Mouse (Mus musculus) ES-Bruce4 (cell line): ENCODE measurements around the gene Fndc8. TPM values are rescaled to one million over a fixed set of nuclear protein-coding genes. Genes with fewer than 3 reads are reported as not detected.
A peak's percentile ranks its signal among the peaks of the same experiment; 100 is the strongest.
"Not testable (repeated sequence)": the region's sequence is repeated elsewhere in the genome, so short reads cannot be mapped to it uniquely, and the experiment has no call there.

Experiments used
- H3K27ac ChIP-seq: 2 replicates; pipeline ENCODE4 v1.5.1; 2012; ENCODE audit warnings: low read length, inconsistent platforms; ENCODE audit not compliant: insufficient read depth
- H3K27me3 ChIP-seq: 2 replicates; pipeline ENCODE4 v1.6.1; 2012; ENCODE audit warnings: mild to moderate bottlenecking, low read length, inconsistent platforms; ENCODE audit not compliant: control insufficient read depth, poor library complexity, insufficient read depth, severe bottlenecking
- H3K36me3 ChIP-seq: 2 replicates; pipeline ENCODE4 v1.6.1; 2012; ENCODE audit warnings: inconsistent platforms, mild to moderate bottlenecking, low read length, moderate library complexity; ENCODE audit not compliant: control insufficient read depth, poor library complexity, insufficient read depth, severe bottlenecking
- H3K4me1 ChIP-seq: one replicate; pipeline ENCODE4 v1.8.1; 2011; ENCODE audit warnings: low read length; ENCODE audit not compliant: control insufficient read depth, insufficient read depth
- H3K4me3 ChIP-seq: 2 replicates; pipeline ENCODE4 v1.5.1; 2011; ENCODE audit warnings: low read depth, mild to moderate bottlenecking, low read length
- H3K9ac ChIP-seq: 2 replicates; pipeline ENCODE4 v1.6.1; 2012; ENCODE audit warnings: low read depth, mild to moderate bottlenecking, inconsistent platforms; ENCODE audit not compliant: poor library complexity, severe bottlenecking
- H3K9me3 ChIP-seq: replicated peaks from 2 replicates; pipeline ENCODE4 v1.6.1; 2012; ENCODE audit warnings: mild to moderate bottlenecking, low read length, inconsistent platforms; ENCODE audit not compliant: control insufficient read depth, poor library complexity, insufficient read depth, severe bottlenecking
- CTCF ChIP-seq: IDR thresholded peaks from one replicate; pipeline ENCODE4 v1.8.1; 2011; ENCODE audit warnings: low read depth, low read length
- EP300 ChIP-seq: IDR thresholded peaks from 2 replicates; pipeline ENCODE4 v1.6.1; 2011; ENCODE audit warnings: low read depth, low read length; ENCODE audit not compliant: insufficient read depth
- POLR2A ChIP-seq: IDR thresholded peaks from one replicate; pipeline ENCODE4 v1.8.1; 2011; ENCODE audit warnings: low read length; ENCODE audit not compliant: insufficient read depth
- polyA plus RNA-seq: library from polyadenylated mRNA; stranded (reverse); fragments of >200 nt; gene quantifications from 2 replicates; pipeline ENCODE4 v1.2.4, GENCODE M21; 2011; ENCODE audit warnings: low read depth; ENCODE audit not compliant: missing spikeins, insufficient read depth, insufficient read length

Gene Fndc8
- polyA plus RNA-seq, 1 experiment: not detected

DNA sequence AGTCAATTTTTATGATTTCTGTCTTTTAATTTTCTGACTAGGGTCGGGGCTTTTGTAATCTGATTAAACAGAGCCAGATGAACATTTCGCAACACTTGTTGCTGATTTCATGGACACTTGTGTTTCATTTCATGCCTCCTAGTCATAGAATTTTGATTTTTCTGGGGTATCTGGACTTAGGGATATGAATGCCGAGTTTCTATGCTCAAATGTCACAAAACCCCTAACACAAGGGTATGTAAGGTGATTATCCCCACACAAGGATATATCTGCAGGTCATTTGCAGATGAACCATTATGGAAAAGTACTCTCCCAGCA lies 37.7 kb downstream of the Fndc8 start:
- TF ChIP-seq POLR2A: no peak
- no peak for TF ChIP-seq CTCF
- TF ChIP-seq EP300: no peak
- Histone ChIP-seq H3K36me3 (no peaks in the 10 kb centered on the region), H3K4me3 (no peak overlapping the region), H3K4me1 (no peaks in the 10 kb centered on the region), H3K9ac (no peak overlapping the region), H3K27ac (no peak overlapping the region), H3K27me3 (peaks cover 37% of the 10 kb centered on the region), H3K9me3 (no peaks in the 10 kb centered on the region)

DNA sequence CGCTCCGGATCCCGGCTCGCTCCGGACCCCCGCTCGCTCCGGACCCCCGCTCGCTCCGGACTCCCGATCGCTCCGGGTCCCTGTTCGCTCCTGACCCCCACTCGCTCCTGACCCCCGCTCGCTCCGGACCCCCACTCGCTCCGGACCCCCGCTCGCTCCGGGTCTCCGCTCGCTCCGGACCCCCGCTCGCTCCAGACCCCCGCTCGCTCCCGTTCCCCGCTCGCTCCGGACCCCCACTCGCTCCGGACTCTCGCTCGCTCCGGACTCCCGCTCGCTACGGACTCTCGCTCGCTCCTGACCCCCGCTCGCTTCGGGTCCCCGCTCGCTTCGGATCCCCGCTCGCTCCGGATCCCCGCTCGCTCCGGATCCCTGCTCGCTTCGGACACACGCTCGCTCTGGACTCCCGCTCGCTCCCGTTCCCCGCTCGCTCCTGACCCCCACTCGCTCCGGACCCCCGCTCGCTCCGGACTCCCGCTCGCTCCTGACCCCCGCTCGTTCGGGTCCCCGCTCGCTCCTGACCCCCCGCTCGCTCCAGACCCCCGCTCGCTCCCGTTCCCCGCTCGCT lies 38.5 kb downstream of the Fndc8 start:
- not testable (repeated sequence) for H3K36me3 ChIP-seq, H3K27ac ChIP-seq, H3K4me1 ChIP-seq, H3K9me3 ChIP-seq
- peaks cover 43% of the 10 kb centered on the region for H3K27me3 ChIP-seq
- H3K4me3 ChIP-seq: 0 out of 2 replicates have a peak overlapping the region, but pooled peaks have one; percentile 30
- peak overlapping the region; percentile 84 for H3K9ac ChIP-seq

DNA sequence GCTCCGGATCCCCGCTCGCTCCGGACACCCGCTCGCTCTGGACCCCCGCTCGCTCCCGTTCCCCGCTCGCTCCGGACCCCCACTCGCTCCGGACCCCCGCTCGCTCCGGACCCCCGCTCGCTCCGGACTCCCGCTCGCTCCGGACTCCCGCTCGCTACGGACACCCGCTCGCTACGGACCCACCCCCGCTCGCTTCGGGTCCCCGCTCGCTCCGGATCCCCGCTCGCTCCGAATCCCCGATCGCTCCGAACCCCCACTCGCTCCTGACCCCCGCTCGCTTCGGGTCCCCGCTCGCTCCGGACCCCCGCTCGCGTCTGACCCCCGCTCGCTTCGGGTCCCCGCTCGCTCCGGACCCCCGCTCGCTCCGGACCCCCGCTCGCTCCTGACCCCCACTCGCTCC lies 39.2 kb downstream of the Fndc8 start:
- Histone ChIP-seq H3K9ac (peak overlapping the region; percentile 84), H3K27me3 (peaks cover 44% of the 10 kb centered on the region), H3K4me3 (0 out of 2 replicates have a peak overlapping the region, but pooled peaks have one; percentile 19)
- not testable (repeated sequence) for H3K9me3 ChIP-seq, H3K36me3 ChIP-seq, H3K27ac ChIP-seq, H3K4me1 ChIP-seq

DNA sequence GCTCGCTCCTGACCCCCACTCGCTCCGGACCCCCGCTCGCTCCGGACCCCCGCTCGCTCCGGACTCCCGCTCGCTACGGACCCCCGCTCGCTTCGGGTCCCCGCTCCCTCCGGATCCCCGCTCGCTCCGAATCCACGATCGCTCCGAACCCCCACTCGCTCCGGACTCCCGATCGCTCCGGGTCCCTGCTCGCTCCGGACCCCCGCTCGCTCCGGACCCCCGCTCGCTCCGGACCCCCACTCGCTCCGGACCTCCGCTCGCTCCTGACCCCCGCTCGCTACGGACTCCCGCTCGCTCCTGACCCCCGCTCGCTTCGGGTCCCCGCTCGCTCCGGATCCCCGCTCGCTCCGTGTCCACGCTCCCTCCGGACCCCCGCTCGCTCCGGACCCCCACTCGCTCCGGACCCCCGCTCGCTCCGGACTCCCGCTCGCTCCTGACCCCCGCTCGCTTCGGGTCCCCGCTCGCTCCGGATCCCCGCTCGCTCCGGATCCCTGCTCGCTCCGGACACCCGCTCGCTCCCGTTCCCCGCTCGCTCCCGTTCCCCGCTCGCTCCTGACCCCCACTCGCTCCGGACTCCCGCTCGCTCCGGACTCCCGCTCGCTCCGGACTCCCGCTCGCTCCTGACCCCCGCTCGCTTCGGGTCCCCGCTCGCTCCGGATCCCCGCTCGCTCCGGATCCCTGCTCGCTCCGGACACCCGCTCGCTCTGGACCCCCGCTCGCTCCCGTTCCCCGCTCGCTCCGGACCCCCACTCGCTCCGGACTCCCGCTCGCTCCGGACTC lies 39.9 kb downstream of the Fndc8 start:
- H3K9ac ChIP-seq: peak overlapping the region; percentile 84
- peak overlapping the region; percentile 35 for H3K4me3 ChIP-seq
- H3K4me1 ChIP-seq, H3K36me3 ChIP-seq, H3K27ac ChIP-seq, H3K9me3 ChIP-seq: not testable (repeated sequence)
- peaks cover 44% of the 10 kb centered on the region for H3K27me3 ChIP-seq

DNA sequence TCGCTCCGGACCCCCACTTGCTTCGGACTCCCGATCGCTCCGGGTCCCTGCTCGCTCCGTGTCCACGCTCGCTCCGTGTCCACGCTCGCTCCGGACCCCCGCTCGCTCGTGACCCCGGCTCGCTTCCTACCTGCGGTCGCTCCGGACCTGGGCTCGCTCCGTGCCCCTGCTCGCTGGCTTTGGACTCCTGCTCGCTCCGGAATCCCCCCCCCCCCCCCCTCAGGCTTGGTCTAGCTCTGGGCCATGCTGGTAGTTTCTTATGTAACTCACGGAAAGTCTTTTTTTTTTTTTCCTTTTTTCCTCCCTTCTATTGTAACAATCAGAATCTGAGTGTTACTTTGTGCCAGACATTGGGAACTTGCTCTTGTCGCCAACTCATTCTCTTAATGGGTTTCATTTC lies 41.3 kb downstream of the Fndc8 start:
- TF ChIP-seq POLR2A (no peak), EP300 (no peak), CTCF (no peak)
- H3K9me3 ChIP-seq: no peaks in the 10 kb centered on the region
- H3K4me1 ChIP-seq: no peaks in the 10 kb centered on the region
- peak overlapping the region; percentile 68 for H3K9ac ChIP-seq
- peak overlapping the region; percentile 36 for H3K4me3 ChIP-seq
- no peak overlapping the region for H3K27ac ChIP-seq
- H3K36me3 ChIP-seq: no peaks in the 10 kb centered on the region
- peaks cover 44% of the 10 kb centered on the region for H3K27me3 ChIP-seq

DNA sequence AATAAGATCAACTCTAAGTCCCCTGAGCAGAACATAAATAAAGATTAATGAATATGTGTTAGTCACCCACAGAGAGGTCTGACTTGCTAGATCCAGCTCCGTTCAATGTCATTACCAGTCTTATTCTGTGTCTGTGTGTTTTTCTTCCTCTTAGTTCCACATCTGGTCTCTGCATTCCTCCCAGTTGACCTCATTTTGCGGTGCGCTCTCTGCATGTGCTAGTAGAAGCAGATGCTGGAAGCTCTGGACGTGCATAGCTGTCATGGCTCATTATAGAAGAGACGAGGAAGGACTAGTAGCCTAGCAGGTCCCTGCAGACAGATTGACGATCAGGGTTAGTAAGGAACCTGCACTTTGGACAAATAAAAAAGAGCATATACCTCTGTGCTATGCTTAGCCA lies 51.4 kb downstream of the Fndc8 start:
- TF ChIP-seq POLR2A (no peak), CTCF (no peak), EP300 (no peak)
- no peak overlapping the region for H3K4me3 ChIP-seq
- H3K27ac ChIP-seq: no peak overlapping the region
- H3K9ac ChIP-seq: no peak overlapping the region
- no peaks in the 10 kb centered on the region for H3K27me3 ChIP-seq
- no peaks in the 10 kb centered on the region for H3K36me3 ChIP-seq
- H3K4me1 ChIP-seq: peaks cover 2% of the 10 kb centered on the region
- H3K9me3 ChIP-seq: no peaks in the 10 kb centered on the region
